Mouse (Mus musculus): ENCODE measurements around the gene Tmem176b.
"Not testable (repeated sequence)": the region's sequence is repeated elsewhere in the genome, so short reads cannot be mapped to it uniquely, and the experiment has no call there.

Gene Tmem176b

GRCm38 (mm10) chr6:48840973-48841625, at the start of gene Tmem176b:
Gene Tmem176b, minus strand, starts transcription at chr6:48841496.
- peak; percentile 89 for DNase-seq

GRCm38 (mm10) chr6:48876510-48877135, 35.3 kb upstream of the Tmem176b start:
- DNase-seq: peak; percentile 34

GRCm38 (mm10) chr6:48875515-48875914, 34.2 kb upstream of the Tmem176b start:
- DNase-seq: no peak

DNA sequence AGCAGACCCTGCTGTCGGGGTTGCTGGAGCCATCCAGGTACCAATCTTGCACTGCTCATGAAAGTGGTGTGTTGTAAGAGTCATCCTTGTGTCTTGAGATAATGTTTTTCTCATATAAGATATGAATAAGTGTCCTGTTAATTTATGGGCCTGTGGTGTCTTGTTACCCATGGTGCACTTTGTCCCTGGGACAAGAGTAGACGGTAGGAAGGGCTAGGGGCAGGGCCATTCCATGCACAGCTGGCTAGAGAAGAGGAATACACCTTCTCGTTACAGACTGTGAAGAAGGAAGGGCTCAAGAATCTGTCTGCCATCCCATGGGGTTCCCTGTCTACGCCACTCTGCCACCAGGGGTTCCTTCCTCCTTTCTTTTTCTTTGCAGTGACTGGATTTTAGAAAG, 33.3 kb upstream of the Tmem176b start:
- DNase-seq: no peak

DNA sequence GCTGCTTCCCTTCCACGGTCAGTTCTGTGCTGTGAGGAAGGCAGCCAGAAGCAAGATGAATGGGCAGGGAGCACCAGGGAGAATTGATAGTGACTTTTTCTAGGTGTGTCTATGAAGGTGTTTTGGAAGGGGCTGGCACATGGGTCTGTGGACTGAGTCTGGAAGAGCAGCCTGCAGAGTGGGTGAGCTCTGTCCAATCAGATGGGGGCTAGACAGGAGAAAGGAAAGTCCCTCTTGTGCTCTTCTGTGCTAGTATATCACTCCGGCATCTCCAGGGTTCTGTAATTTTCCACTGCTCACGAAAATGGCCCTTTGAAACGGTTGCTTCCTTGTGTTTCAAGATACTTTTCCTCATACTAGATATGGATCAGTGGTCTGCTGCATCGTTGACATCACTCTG, 31.3 kb upstream of the Tmem176b start, which contains the start of gene Aoc1:
TSS of gene Aoc1 (plus strand) at position 301 of the 400 bp plus-strand sequence.
- DNase-seq: no peak

DNA sequence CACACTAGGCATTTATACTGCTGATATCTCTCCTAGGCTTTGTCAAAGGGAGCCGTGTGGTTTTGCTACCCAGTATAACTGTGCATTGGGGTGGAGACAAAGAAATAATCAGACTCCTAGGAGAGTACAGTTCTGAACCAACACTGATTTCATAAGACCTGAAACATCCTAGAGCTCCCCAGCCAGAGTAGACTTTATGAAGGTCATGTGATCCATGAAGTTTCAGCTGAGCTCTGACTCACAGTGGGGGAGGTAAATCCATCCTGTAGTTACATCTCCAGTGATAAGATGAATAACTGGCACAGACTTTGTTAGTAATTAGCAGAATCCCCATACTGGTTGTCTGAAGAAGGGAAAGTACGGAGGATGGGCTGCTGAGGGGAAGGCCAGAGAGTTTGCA, 28.5 kb upstream of the Tmem176b start:
- no peak for DNase-seq

- DNase-seq: no peak
Measured at GRCm38 (mm10) chr6:48867158-48867557, 25.9 kb upstream of the Tmem176b start.

- DNase-seq: not testable (repeated sequence)
Measured at GRCm38 (mm10) chr6:48866355-48866950, 25.2 kb upstream of the Tmem176b start.

DNA sequence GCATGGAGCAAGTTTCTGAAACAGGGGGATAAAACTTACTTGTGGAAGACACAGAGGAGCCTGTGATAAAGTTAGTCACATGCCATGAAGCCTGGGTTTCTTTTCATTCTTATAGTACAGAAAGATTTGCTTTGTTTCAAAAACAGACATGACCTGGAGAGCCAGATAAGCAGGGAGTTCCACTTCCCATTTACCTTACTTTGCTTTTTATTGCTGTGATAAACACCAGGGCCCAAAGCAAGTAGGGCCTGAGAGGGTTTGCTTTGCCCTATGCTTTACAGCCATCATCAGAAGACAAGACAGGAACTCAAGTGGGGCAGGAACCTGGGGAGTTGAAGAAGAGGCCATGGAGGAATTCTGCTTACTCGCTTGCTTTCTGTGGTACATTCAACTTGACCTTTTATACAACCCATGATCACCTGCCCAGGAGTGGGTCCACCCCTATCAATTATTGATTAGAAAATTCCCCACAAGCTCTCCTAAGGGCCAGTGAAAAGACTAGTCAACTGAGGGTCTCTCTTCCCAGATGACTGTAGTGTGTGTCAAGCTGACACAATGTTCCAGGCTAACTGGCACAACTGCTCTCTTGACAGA, 24.0 kb upstream of the Tmem176b start:
- no peak for DNase-seq

GRCm38 (mm10) chr6:48864723-48865122, 23.4 kb upstream of the Tmem176b start:
- no peak for DNase-seq

DNA sequence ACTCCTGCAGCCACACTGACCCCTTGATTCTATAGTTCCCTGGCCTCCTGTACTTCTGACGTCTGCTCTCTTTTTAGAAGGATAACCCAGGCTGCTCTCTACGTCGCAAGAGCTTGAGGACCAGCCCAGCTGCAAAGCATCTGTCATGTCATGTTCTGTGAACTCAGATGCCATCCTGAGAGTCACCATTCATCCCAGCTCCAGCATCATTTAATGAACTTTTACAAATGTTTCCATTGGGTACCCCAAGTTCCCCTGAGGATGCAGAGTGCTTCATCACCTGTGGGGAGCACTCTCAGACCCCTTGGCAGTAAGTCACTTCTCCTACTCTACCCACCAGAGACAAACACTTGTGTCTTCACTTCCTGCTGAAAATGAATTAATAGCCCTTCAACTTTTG, 22.9 kb upstream of the Tmem176b start:
- DNase-seq: no peak

GRCm38 (mm10) chr6:48863488-48863887, 22.2 kb upstream of the Tmem176b start:
- DNase-seq: no peak

DNA sequence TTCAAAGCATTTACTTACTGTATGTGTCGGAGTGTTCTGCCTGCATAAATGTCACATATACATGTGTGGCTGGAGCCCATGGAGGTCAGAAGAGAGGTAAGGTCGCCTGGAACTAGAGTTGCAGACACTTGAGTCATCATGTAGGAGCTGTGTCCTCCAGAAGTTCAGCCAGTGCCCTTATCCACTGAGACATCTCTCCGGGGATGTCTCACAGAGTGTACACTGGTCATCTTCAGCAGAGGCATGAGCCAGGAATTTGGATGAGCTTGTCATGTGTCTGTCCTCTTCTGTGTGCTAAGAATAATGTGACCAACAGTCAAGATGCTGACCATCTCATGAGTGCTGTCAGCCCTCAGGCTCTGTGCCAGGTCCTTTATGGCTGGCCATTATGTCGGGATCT, 21.5 kb upstream of the Tmem176b start:
- no peak for DNase-seq

- DNase-seq: no peak
Measured at GRCm38 (mm10) chr6:48861616-48862280, 20.5 kb upstream of the Tmem176b start.

- no peak for DNase-seq
Measured at GRCm38 (mm10) chr6:48860851-48861250, 19.6 kb upstream of the Tmem176b start.

DNA sequence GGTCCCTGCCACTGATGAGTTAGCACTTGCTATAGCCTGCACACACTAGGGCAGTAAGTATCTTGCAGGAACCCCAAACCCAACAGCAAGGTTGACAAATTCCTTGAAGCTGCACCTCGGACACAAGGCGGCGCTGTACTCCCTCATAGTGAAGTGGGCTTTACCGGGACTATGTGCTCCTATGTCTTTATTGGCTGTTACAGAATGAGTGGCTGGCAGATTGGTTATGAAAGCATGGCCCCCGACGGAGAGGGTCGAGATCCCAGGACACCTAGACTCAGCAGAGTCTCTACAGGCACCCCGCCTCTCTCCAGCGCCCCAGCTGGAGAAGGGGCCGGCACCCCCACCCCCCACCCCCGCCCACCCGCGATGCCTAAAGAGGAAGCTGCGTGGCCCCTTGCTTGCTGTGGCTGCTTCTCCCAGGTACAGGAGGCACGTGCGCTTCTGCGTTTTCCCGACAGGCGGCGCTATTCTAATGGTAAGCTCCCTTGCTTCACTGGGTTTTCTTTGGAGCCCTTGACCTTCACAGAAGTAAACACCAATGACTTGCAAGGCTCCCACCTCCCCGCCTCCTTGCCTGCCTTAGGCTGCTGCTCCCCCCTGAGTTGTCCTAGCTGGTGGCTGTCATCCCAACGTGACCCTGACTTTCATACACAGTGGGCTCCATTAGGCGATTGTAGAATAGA, 19.0 kb upstream of the Tmem176b start:
- DNase-seq: peak; percentile 26

DNA sequence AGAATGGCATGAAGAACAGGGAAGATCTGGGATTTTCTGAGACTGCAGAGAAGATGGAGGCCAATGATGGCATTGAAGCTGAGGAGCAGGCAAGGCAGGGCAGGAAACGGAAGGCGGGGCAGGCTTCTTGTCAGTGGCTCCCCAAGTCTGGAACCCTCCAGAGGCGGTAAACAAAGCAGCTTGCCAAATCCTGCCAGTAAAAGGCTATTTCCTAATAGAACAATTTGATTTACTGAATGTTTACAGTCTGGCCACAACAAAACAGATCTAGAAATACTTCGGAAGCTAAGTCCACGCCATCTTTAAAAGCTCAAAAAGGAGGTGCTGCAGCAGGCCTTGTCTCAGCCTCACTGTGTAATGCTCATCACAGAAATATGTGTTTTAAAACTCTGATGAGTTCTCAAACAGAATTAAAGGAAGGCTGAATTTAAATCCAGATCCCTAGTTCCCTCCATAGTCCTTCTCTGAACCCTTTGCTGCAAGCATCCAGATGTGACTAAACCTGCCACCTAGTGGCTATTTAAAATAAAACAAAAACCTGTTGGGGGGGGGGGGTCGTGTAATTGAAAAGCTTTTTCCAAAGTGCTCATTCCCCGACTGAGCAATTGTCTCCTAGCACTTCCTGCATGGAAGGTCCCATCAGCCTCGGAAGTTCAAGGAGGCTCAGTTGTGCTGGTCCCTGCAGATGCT, 16.5 kb upstream of the Tmem176b start:
- no peak for DNase-seq

DNA sequence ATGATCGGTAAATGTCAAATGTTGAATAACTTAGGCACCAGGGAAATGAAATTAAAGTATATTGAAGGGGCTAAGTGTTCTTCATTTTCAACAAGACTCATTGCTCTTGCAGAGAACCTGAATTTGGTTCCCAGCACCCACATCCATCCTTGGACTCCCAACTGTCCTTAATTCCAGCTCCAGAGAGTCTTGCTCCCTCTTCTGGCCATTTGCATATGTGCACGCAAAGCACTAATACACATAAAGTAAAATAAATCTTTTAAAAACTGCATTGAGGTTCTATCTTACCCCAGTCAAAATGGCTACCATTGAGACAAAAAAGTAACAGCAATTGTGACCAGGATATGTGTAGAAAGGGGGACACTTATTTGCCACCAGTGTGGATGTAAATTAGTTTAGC, 12.9 kb upstream of the Tmem176b start:
- DNase-seq: no peak

- no peak for DNase-seq
Measured at GRCm38 (mm10) chr6:48851820-48852491, 10.7 kb upstream of the Tmem176b start.

DNA sequence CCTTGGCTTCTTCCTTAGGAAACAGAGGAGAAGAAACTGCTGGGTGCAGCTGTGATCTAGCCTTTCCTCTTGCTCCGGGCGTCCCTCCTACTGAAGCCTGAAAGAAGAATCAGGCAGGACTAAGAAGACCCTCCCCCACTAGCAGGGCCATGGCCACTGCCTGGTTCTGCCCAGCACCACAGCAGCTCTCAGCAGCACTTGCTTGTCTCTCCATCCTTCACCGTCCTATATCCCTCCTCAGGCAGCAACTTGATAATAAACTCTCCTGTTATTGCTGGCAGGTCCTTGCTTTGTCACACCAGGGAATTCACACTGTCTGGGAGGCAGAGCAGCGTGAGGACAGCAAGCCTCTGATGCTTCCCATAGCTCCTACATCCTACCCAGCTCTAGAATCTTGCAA, 3.8 kb upstream of the Tmem176b start:
- DNase-seq: no peak

GRCm38 (mm10) chr6:48842111-48842842, 981 bp upstream of the Tmem176b start:
- no peak for DNase-seq
